7 mouse cellular contexts compared by ENCODE assay signal in genomic region chr4:62208696-62209380, GRCm38 (mm10). TPM values are rescaled to one million over a fixed set of nuclear protein-coding genes. Genes with fewer than 3 reads are reported as not detected.
DNase-seq lines count a peak whose midpoint lies in the region; ATAC-seq lines count a peak whose summit lies in the region.

No protein-coding gene starts in this region.

- H3K9ac ChIP-seq in embryonic facial prominence, embryonic 13.5 days, result peak overlapping the region; percentile 78
- peak overlapping the region; percentile 81 for H3K9ac ChIP-seq in hindbrain, embryonic 13.5 days
- H3K9ac ChIP-seq in midbrain, embryonic 14.5 days (replicated peaks; ENCODE audit: low read length), result peak overlapping the region; percentile 70

- 0 out of 2 replicates have a peak, but pooled peaks have one; percentile 7 for ATAC-seq in embryonic facial prominence, embryonic 13.5 days (ENCODE audit: insufficient number of reproducible peaks, insufficient read depth, low FRiP score, low TSS enrichment, low read depth)
- peak; percentile 57 for ATAC-seq in hindbrain, embryonic 13.5 days (ENCODE audit: low FRiP score)
- peak; percentile 28 for ATAC-seq in midbrain, embryonic 14.5 days (ENCODE audit: low FRiP score, low TSS enrichment)

- 4% methylated on average over 19 of the region's 19 CpGs for WGBS in embryonic facial prominence, embryonic 13.5 days
- WGBS in hindbrain, embryonic 13.5 days, result 5% methylated on average over 19 of the region's 19 CpGs
- 4% methylated on average over 19 of the region's 19 CpGs for WGBS in midbrain, embryonic 14.5 days

- peak overlapping the region; percentile 63 for H3K4me3 ChIP-seq in embryonic facial prominence, embryonic 13.5 days
- H3K4me3 ChIP-seq in hindbrain, embryonic 13.5 days, result peak overlapping the region; percentile 53
- peak overlapping the region; percentile 53 for H3K4me3 ChIP-seq in midbrain, embryonic 14.5 days (replicated peaks; ENCODE audit: low read depth, low read length)

- H3K9me3 ChIP-seq in embryonic facial prominence, embryonic 13.5 days, result no peaks in the 10 kb centered on the region
- no peaks in the 10 kb centered on the region for H3K9me3 ChIP-seq in hindbrain, embryonic 13.5 days
- H3K9me3 ChIP-seq in midbrain, embryonic 14.5 days (ENCODE audit: control insufficient read depth, low read length), result no peaks in the 10 kb centered on the region

- no peaks in the 10 kb centered on the region for H3K27me3 ChIP-seq in embryonic facial prominence, embryonic 13.5 days
- 0 out of 2 replicates have a peak, but pooled peaks cover 3% of the 10 kb centered on the region for H3K27me3 ChIP-seq in hindbrain, embryonic 13.5 days
- H3K27me3 ChIP-seq in midbrain, embryonic 14.5 days (ENCODE audit: control insufficient read depth, insufficient read depth, low read length), result no peaks in the 10 kb centered on the region

- H3K27ac ChIP-seq in embryonic facial prominence, embryonic 13.5 days, result peak overlapping the region; percentile 96
- H3K27ac ChIP-seq in hindbrain, embryonic 13.5 days, result peak overlapping the region; percentile 93
- peak overlapping the region; percentile 92 for H3K27ac ChIP-seq in midbrain, embryonic 14.5 days (replicated peaks; ENCODE audit: low read depth, low read length)

- intact Hi-C loops in left cerebral cortex, postnatal 25 days (cut with DNase I), result loop anchor here (1.0 kb wide), 1 partner anchor 54 kb away; no protein-coding TSS in a partner anchor

- H3K36me3 ChIP-seq in embryonic facial prominence, embryonic 13.5 days, result peaks cover 9% of the 10 kb centered on the region
- H3K36me3 ChIP-seq in hindbrain, embryonic 13.5 days, result peaks cover 17% of the 10 kb centered on the region
- peaks cover 12% of the 10 kb centered on the region for H3K36me3 ChIP-seq in midbrain, embryonic 14.5 days (ENCODE audit: control insufficient read depth, insufficient read depth, low read length)

- peak; percentile 26 for DNase-seq in left cerebral cortex, adult 11 months (ENCODE audit: low spot score)
- DNase-seq in left cerebral cortex, postnatal 25 days (ENCODE audit: low spot score in 2 of 2), result no peak
- DNase-seq in midbrain, embryonic 14.5 days, result peak; percentile 56
- DNase-seq in right cerebral cortex, postnatal 10 days (ENCODE audit: low spot score in 2 of 2), result no peak
- DNase-seq in kidney, adult 9 months, result no peak

- H3K4me2 ChIP-seq in embryonic facial prominence, embryonic 13.5 days, result peak overlapping the region; percentile 65
- peak overlapping the region; percentile 61 for H3K4me2 ChIP-seq in hindbrain, embryonic 13.5 days
- peak overlapping the region; percentile 52 for H3K4me2 ChIP-seq in midbrain, embryonic 14.5 days (ENCODE audit: low read length)

- peaks cover 17% of the 10 kb centered on the region for H3K4me1 ChIP-seq in embryonic facial prominence, embryonic 13.5 days
- H3K4me1 ChIP-seq in hindbrain, embryonic 13.5 days (replicated peaks), result peaks cover 15% of the 10 kb centered on the region
- peaks cover 5% of the 10 kb centered on the region; the same call in 1 of the 2 replicates for H3K4me1 ChIP-seq in midbrain, embryonic 14.5 days (ENCODE audit: control insufficient read depth, insufficient read depth, low read length)

RNA-seq across cellular contexts. Expression of gene Zfp37, which starts 22.0 kb away (rescaled TPM):
- 10 to 100 TPM; 20.2 to 20.5 TPM for total RNA-seq in left cerebral cortex, postnatal 25 days (2021)
- polyA plus RNA-seq in embryonic facial prominence, embryonic 13.5 days (2015; fragmentation: Nextera tagmentation; extraction: Ambion mirVana), result 11.8 and 15.0 TPM in 2 replicates
- 25.3 and 29.5 TPM in 2 replicates for polyA plus RNA-seq in hindbrain, embryonic 13.5 days (2015; fragmentation: Nextera tagmentation; extraction: Ambion mirVana)
- polyA plus RNA-seq in midbrain, embryonic 14.5 days (2014; fragmentation: Nextera tagmentation; extraction: Ambion mirVana), result 35.8 and 39.2 TPM in 2 replicates

RNA-seq across cellular contexts. Expression of gene Slc31a2, which starts 53.5 kb away (rescaled TPM):
- 1 to 10 TPM; 7.6 to 8.2 TPM for total RNA-seq in left cerebral cortex, postnatal 25 days (2021)
- polyA plus RNA-seq in embryonic facial prominence, embryonic 13.5 days (2015; fragmentation: Nextera tagmentation; extraction: Ambion mirVana), result 19.0 and 20.2 TPM in 2 replicates
- 15.2 and 15.3 TPM in 2 replicates for polyA plus RNA-seq in hindbrain, embryonic 13.5 days (2015; fragmentation: Nextera tagmentation; extraction: Ambion mirVana)
- 9.2 and 10.2 TPM in 2 replicates for polyA plus RNA-seq in midbrain, embryonic 14.5 days (2014; fragmentation: Nextera tagmentation; extraction: Ambion mirVana)

RNA-seq across cellular contexts. Expression of gene Mup21, which starts 58.2 kb away (rescaled TPM):
- not detected for total RNA-seq in left cerebral cortex, postnatal 25 days (2021)
- polyA plus RNA-seq in embryonic facial prominence, embryonic 13.5 days (2015; fragmentation: Nextera tagmentation; extraction: Ambion mirVana), result not detected in 2 replicates
- polyA plus RNA-seq in hindbrain, embryonic 13.5 days (2015; fragmentation: Nextera tagmentation; extraction: Ambion mirVana), result not detected in 2 replicates
- not detected in 2 replicates for polyA plus RNA-seq in midbrain, embryonic 14.5 days (2014; fragmentation: Nextera tagmentation; extraction: Ambion mirVana)

Comparison
In these comparisons a context has a peak if more than half of its experiments do, and no peak if none do; other contexts are left out.
1. DNase-seq: peak in left cerebral cortex, adult 11 months (single experiment) and midbrain, embryonic 14.5 days (single experiment); none in left cerebral cortex, postnatal 25 days (0 of 2), right cerebral cortex, postnatal 10 days (0 of 2) and kidney, adult 9 months (single experiment).
2. ATAC-seq: peak in every context shown above with its lines; median percentile 57 in hindbrain, embryonic 13.5 days; 28 in midbrain, embryonic 14.5 days; 7 in embryonic facial prominence, embryonic 13.5 days.
3. Peak in every context shown above with its lines, with median percentiles within 50 percentile points of each other: H3K27ac ChIP-seq, H3K4me2 ChIP-seq, H3K4me3 ChIP-seq and H3K9ac ChIP-seq.